Mouse (Mus musculus) brain, embryonic 18.5 days (tissue): ENCODE measurements around the gene Letm1.
A peak's percentile ranks its signal among the peaks of the same experiment; 100 is the strongest.

ENCODE experiments used
- DNase-seq: peaks from one replicate; pipeline ENCODE4 v3.0.0-alpha.2; 2012; ENCODE audit warnings: low read depth, low spot score

Gene Letm1

DNA sequence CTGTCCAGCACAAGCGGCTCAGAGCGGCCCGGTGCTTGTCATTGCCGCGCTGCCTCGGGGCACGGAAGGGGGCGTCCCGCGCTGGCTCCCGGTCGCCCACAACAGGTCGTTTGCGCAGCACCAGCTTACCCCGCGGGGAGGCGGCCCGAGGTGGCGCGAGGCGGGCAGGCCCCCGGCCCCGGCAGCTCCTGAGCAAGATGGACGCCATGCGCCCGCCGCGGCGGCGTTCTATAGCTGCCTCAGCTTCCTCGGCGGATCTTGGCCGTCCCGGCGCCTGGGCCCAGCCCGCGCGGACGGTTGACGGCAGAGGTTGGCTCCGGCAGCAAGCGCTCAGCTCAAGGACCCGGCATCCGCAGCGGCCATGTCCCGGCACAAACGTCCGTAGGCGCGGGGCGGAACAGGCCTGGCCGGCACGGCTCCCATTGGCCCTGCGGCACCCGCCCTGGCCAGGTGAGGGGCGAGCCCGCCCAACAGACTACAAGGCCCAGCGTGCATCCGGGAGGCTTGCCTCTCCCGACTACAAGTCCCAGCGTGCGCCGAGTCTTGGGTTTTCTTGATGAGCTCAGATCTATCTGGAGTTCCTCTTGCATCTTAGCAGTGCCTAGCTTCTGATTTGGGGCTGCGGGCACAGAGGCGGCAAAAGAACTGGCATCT is at the start of gene Letm1:
TSS of gene Letm1 (minus strand) at position 473 of the 654 bp plus-strand sequence.
- peak; percentile 85 for DNase-seq

DNA sequence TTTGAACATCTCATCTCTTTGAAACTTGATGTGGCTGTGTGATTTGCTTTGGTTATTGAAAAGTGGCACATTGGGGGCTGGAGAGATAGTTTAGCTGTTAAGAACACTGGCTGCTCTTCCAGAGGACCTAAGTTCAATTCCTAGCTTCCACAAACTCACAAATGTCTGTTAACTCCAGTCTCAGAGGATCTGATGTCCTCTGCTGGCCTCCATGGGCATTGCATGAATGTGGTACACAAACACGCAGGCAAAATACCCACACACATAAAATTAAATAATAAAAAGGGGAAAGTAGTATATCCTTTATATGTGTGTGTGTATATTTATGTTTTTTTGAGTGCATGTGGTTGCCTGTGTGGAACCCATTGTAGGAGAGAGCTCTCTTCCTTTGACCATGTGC is 48.2 kb upstream of the Letm1 start:
- DNase-seq = no peak

- no peak for DNase-seq
Measured at GRCm38 (mm10) chr5:33829958-33830357, 47.3 kb upstream of the Letm1 start.

DNA sequence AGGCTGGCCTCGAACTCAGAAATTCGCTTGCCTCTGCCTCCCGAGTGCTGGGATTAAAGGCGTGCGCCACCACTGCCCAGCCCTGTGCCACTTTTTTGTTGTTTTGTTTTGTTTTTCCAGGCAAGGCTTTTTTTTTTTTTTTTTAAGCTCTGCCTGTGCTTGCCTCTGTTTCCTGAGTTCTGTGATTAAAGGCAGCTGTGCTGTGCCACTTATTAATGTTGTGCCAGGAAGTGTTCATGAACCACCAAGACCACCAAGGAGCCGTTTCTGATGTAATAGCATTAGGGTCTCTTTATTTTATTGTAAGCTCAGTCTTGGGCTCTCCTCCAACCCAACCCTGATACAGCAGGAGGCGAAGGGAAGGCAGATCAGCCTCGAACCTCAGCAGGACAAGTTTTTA is 45.5 kb upstream of the Letm1 start:
- no peak for DNase-seq

DNA sequence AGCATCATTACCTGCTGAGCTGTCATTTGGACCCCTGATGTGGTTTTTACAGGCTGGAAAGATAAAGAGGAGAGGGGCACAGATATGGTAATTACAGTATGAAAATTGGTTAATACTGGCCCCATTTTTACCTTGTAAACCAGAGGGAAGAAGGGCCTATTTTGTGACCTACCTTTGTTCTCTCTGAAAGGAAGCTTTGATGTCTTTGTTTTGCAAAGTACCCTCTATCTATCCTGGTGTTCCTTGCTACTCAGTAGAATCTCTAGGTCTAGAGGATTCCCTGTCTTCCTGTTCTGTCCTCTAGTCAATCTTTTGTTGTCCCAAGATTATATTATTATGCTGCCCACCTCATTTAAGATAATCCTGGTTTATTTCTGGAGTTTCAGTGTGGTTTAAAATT is 43.4 kb upstream of the Letm1 start:
- DNase-seq = no peak

DNA sequence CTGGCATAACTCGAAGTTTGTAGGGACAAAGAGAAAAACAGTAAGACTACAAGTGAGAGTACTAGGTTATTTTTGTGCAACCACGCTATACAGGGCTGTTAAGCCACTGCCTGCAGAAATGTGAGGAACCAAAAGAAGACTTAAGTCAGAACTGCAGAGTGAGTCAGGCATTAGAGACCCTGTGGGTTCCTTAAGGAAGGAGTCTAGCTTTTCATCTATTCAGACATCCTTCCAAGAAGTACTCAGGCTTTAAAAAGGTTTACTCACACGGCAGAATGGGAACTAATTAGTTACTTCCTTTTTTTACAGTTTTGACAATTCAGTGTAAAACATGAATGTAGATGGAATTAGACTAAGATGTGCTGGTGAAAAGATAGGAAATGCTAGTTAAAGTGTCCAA is 39.8 kb upstream of the Letm1 start:
- no peak for DNase-seq

DNA sequence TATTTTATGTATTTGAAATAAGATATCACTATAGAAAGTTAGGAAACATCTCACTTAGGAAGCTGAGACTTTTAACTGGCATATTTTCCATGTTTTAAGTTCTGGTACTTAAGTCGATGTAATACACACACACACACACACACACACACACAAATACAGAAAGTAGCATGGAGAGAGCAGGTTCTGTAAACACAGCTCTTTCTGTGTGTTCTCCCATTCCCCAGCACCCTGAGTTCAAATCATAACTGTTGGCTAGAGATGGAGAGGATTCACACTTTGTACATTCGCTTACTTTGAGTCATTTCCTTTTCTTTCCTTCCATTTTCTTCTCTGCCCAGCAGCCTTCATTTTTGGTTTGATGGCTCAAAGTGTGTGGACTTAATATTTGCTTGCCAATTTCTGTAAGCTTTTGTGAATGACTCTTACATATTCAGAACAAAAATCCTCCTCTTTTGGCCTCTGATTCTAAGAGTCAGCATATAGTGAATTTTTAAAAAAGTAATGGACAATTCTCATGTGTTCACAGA is 39.3 kb upstream of the Letm1 start:
- no peak for DNase-seq

DNA sequence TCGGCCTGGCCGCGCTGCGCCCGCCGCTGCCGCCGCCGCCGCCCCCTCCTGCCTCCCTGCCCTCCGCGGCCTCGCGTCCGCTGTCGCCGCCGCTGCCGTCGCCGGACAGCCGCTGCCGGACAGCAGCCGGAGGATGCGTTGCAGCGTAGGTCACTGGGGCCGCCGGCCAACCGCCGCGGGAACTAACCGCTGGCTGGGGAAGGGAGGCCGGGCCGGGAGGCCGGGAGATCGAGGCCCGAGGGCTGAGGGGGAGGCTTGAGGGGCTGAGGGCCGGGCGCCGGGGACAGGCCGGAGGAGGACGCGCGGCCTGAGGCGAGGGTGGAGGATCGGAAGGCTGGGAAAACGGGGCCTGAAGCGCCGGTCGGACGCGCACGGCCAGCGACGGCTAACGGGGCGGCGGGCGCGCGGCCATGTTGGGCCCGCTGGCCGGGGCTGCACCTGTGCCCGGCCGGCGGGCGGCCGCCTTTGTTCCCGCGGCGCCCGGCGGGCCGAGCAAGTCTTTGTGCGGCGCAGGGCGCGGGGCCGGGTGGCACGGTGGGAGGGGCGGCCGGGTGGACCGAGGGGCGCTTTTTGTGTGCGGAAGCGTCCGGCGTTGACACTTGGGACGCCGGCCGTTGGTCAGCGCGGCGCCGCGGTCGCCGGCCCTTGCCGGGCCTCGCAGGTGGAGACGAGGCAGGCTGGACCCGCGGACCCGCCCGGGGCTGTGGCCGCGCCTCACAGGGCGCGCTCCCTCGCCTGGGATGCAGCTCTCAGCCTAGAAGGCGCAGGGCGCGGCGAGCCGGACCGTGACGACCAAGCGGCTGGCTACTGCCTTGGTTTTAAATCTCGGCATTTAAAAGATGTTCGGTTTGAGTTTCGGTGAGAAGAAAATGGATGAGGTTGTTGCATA is 38.4 kb upstream of the Letm1 start:
- no peak for DNase-seq

DNA sequence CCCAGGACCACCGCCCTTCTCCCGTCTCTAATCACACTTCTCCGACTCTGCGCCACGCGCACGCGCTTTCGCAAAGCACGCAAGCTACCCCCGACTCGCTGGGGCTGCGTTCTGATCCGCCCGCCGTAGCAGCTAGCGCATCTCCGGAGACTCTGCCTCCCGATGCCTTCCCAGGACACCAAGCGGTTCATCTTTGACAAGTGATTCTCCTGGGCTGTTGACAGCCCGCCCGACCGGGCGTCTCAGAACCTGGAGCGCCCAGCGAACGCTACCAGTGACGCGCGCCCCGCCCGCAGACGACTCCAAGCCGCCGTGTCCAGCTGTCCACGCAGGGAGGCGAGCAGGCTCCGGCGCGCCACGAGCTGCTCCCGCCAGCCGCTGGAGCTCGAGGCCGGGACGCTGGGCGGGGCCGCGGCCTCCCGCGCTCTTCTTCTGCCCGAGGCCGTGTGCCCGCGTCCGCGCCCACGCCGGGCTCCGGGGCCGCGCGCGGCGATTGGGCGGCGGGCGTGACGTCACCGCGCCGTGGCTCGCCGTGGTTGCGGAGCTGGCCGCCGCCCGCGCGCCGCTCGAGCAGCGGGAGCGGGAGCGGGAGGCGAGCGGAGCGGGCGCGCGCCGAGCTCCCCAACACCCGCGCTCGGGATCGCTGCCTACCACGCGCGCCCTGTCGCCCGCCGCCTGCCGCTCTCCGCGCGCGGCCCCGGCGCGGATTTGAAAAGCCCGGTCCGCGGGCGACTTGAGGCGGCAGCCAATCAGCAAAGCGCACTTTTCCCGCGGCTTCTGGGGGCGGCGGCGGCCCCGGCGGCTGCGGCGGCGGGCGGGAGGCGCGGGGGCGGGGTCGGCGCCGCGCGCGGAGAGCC is 37.5 kb upstream of the Letm1 start, which contains the start of gene Nsd2:
TSS of gene Nsd2 (plus strand) at position 850 of the 857 bp plus-strand sequence.
- peak; percentile 93 for DNase-seq

GRCm38 (mm10) chr5:33819141-33819875 is 36.7 kb upstream of the Letm1 start:
- no peak for DNase-seq

DNA sequence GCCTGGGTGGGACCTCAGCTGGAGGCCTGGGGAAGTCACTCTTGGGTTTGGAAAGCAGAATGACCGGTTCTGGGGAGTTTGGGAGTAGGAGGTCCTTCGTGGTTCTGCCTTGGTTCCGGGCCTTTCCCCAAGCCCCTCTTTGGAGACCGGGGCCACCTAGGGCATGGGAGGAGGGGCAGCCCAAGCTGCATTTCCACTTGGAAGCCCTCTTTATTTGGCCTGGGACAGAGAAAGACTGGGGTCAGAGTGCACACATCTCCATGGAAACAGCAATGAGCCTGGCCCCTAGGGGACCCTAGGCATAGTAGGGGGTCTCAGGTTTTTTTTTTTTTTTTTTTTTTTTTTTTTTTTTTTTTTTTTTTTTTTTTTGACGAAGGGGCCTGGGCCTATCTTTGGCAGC is 35.5 kb upstream of the Letm1 start:
- DNase-seq = no peak

DNA sequence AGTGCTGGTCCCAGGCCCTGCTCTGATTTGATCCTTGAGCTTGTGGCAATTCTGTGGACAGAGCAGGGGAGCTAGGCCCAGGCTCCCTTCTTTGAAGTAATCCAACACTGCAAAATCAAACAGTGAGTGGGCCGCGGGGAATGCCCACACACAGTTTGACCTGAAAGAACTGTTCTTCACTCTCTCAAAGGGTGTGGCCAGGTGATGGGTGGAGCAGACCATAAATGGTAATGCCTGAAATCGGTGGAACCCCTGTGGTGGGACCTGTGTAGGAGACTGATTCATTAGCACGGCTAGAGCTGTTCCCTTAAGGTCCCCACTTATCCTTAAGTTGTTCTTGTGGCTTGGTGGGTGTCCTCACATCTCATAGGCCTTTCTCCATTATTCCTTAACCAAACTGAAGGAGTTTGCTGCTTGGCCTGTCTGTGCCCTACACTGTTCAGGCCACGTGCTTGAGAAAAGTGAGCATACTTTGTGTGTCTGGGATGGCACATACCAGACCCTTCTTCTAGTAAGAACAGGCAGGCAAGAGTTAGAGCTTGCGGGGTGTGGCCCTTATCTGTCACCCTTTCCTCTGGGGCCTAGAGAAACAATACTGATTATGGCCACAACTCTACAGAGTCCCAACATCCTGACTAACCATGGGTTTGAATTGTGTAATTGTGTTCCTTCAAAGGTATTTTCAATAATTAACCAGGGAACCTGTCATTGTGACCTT is 33.5 kb upstream of the Letm1 start:
- no peak for DNase-seq

- no peak for DNase-seq
Measured at GRCm38 (mm10) chr5:33811519-33811918, 28.9 kb upstream of the Letm1 start.

GRCm38 (mm10) chr5:33803337-33803736 is 20.7 kb upstream of the Letm1 start:
- no peak for DNase-seq

GRCm38 (mm10) chr5:33791912-33792643 is 9.5 kb upstream of the Letm1 start:
- no peak for DNase-seq

DNA sequence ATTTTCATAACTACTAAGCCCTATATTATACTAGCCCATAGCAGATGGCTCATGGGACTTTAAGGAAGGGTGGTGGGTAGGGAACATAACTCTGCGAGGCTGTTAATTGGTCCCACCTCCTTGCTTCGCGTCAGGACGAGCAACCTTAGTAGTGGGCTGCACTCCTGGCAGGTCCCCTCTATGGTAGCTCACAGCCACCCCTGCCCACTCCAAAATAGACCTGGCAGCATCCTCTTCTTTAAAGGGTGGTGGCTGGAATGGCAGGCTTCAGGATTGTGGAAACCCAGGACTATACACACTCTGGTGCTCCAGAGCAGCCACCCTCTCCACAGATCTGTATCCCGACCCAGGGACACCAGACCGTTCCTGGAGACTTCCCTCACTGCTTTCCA is 378 bp upstream of the Letm1 start:
- DNase-seq = no peak

DNA sequence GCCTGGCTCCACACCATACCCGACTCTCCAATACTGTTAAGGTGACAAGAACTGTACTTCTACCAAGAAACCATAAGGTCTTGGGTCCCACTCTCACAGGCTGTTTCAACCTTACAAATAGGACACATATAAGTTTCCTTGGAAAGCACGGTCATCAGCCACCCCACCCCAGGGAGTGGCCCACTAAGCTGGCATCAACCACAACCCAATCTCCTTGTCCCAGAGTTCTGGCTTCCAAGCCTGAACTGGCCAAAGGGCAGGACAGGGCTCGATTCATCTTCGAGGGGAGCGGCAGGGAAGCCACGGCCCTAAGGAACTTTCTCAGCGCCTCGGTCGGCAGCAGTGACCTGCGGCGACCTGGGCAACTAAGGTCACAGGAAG is 663 bp downstream of the Letm1 start:
- no peak for DNase-seq

DNA sequence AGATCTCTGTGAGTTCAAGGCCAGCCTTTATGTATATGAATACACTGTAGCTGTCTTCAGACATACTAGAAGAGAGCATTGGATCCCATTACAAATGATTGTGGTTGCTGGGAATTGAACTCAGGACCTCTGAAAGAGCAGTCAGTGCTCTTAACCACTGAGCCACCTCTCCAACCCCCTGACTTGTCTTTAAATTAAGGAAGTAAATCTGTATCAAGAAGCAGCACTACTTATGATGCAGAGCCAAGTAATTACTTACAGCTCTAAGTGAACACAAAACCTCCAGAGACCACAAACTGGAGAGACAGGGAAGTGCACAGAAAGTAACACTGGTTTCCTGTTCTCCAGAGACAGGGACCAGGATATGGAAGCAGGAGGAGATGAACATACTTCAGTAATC is 5.4 kb downstream of the Letm1 start:
- no peak for DNase-seq

- no peak for DNase-seq
Measured at GRCm38 (mm10) chr5:33743481-33743880, 39.1 kb downstream of the Letm1 start.

DNA sequence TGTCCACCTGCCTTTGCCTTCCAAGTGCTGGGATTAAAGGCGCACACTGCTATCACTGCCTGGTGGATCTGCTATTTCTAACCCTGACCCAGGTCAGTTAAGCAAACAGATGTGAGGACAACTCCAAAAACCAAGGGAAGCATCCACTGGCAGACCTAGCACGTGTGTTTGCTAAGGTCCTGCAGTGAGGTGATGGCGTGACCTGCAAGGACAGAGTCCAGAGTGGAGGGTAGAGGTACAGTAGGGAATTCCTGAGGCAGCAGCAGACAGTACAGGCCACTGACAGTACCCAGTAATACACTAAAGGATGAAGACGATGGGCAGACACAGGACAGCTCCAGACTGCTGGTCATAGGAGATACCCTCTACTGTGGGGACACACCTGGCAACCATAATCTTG is 42.1 kb downstream of the Letm1 start:
- DNase-seq = no peak
